Mouse (Mus musculus) liver (tissue): ENCODE results near the gene Mapk1.

Experiments used
- DNase-seq: peaks from one replicate; pipeline ENCODE4 v3.0.0-alpha.2; 2020; ENCODE audit warnings: mixed read lengths

Gene Mapk1

DNA sequence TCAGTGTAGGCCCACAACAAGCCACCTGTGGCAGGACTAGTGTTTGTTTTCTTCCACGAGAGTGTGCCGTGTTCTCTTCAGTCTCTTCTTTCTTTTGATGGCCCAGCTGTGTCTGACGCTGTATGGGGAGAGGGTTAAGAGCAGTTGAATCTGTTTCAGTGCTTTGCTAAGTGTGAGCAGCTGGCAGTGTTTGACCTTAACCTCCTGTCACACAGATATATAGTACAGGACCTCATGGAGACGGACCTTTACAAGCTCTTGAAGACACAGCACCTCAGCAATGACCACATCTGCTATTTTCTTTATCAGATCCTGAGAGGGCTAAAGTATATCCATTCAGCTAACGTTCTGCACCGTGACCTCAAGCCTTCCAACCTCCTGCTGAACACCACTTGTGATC lies 34.9 kb downstream of the Mapk1 start:
- no peak for DNase-seq

DNA sequence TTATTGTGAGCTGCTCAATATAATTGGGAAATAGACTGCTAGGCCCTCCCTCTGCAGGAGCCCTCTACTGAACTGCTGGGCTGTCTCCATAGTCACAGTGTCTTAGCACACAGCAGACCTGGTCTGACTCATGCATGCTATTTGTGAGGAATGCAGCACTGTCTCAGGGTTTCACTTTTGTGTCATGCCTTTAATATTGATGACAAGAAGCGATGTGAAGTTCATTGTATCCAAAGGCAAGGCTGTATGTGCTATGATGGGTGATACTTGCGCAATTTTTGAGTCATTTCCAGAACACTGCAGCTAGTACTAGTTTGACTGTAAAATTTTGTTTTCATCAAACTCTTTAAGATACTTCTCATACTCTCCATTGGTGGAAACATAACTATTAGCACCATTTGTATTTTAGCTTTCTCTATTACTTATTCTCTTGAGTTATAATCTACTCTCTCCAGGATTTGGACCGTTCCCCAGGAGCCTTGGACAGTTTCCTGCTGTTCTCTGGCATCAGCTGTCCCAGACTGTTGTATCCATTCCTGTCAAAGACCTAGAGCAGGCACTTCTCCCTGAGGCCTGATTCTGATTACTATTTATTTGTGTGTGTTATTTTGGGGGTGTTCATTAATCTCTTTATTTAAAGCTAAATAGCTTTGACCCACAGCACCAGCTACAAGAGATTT lies 41.4 kb downstream of the Mapk1 start:
- no peak for DNase-seq

DNA sequence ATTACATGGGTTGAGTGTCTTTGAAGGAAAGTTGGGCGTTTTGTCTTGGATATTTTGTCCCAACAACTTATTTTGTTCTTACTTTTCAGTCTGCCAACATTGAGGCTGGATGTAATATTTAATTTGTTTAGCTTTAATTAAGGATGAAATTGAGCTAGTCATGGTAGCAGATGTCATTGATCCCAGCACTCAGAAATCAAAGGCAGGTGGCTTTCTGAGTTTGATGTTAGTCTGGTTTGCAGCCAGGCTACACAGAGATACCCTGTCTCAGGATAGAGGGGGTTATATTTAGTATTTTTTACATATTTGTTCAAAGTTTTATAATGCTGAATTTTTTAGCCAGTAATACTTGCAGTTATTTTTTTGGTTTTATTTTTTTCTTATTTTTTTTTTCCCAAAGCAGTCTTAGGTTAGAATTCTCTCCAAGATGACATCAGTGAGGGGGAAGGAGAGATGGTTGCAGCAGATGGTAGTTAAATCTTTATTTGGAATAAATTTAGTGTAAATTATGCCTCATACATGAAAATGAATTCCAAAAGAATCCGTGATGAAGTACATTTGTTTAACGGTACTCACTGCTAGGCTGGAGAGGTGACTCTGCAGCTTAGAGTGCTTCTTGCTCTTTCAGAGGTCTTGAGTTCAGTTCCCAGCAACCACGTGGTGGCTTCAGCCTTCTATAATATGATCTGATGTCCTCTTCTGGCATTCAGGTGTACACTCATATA lies 47.0 kb downstream of the Mapk1 start:
- no peak for DNase-seq

DNA sequence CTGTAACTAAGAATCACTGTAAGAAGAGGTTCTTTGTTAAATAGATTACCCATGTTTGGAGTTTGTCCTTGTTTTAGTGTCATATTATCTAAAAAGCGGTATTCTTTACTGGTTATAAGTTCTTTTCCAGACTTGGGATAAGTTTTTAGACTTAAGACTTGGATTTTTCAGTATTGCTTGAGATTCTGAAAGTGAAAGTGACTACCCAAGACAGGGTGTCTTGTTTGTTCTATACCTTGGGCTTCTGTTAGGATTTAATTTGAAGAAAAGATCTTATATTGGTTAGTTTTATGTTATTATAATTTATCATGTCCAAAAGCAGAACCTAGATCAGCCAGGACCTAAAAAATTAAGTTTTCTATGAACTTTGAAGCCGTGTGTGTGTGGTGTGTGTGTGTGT lies 50.6 kb downstream of the Mapk1 start:
- DNase-seq = no peak

DNA sequence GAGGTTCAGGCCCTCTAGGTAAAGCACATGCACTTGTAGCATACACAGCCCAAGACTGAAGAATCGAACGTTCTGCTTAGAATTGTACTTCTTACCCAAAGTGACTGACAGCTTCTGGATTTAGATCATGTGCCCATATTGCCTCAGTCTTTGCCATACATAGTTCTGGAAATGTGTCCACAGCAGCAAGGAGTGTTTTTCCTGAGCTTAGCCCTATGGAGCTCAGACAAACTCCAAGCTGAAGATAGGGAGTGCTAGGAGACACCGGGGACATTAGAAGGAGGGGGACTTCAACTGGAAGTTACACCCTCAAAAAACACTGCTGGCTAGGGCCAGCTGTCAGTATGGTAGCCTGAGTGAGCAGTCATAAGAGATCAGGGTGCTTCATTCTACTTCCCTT lies 57.5 kb downstream of the Mapk1 start:
- DNase-seq = no peak

DNA sequence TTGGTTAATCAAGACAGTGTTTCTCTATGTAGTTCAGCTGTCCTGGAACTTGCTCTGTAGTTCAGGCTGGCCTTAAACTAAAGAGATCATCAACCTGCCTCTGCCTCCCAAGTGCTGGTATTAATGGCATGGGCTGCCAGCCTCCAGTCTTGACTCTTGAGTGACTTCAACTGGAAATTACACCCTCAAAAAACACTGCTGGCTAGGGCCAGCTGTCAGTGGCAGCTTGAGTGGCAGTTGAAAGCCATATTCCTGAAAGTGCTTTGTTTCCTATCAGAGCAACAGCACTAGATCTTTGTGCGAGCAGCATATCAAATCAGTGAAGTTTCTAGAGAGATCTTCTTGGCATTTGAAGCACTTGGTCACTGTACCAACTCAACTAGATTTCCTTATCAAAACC lies 58.2 kb downstream of the Mapk1 start:
- no peak for DNase-seq

DNA sequence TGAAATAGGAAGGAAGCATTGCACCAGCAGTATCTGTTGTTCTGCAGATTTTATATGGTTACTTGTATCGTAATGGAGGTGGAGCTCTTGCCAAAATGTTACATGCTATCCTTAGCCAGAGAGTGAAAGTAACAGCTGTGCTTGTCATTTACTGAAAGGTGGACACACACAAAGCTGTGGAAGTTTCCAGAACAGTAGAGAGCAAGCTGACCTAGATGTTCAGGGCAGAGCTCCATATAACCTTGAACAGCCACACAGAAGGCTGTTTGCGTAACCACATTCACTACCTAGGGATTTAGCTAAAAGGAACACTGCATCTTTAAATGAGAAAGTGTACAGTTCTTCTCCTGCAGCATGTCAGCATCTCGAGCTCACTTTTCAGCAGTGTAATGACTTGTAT lies 61.1 kb downstream of the Mapk1 start:
- no peak for DNase-seq

DNA sequence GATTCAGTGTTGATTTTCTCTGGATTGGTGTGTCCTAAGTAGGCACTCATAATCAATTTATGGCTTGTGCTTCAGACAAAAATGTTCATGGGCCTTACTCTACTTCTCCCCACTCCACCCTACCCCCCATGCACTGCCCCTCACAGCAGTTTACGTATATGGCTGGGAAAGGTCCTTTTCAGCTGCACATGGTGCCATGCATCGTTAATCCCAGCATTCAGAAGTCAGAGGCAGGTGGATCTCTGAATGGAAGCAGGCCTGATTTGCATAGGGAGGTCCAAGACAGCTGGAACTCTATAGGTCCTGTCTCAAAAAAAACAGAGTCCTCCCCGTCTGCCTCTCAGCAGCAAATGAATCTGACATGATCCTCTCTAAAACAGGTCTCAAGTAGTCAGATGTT lies 62.1 kb downstream of the Mapk1 start:
- DNase-seq = no peak

DNA sequence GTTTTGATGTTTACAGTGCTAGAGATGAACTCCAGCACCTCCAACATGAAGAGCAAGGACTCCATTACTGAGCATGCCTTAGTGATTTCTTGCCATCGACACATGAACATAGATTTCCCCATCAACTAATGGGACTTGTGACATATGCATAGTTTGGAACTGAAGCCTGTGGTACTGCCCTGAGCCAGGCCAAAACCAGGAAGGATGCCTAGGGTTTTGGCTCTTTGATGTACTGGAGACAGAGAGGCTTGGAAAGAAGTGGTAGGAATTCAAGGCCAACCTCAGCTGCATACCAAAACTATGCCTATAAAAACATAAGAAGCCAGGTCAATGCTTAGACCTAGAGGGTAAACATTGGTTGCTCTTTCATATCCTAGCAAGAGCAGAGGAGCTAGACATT lies 66.7 kb downstream of the Mapk1 start:
- DNase-seq = no peak

DNA sequence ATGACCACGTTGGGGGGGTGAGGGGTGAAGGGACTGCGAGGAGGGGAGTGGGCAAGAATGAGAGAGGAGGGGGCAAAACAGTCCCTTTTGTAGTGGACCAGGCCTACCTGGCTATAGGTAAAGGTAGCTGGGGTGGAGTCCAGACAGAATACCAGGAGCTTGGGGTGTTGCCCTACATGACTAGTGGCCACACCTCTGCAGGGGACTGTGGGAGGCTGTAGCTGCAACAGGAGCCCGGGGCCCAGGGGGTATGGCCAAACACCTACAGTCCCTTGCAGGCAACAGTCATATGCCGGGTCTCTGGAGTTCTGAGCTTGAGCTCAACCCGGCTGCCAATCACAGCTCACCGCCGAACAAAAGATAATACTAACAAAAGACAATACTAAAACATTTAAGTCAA lies 68.9 kb downstream of the Mapk1 start:
- no peak for DNase-seq

DNA sequence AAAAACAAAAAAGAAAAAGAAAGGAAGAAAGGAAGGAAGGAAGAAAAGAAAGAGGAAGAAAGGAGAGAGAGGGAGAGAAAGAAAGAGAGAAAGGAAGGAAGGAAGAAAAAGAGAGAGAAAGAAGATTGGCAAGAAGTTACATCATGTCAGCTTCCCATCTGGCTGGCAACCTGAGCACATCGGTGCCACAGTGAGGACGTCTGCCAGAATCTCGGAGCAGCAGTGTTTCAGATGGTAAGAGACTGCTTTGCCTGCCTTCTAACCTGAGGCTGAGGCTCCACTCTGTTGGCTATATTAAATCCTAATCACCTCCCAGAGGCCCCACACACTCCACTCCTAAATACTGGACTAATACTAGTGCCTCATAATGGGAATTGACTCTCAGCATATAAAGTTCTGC lies 70.7 kb downstream of the Mapk1 start:
- DNase-seq = no peak

DNA sequence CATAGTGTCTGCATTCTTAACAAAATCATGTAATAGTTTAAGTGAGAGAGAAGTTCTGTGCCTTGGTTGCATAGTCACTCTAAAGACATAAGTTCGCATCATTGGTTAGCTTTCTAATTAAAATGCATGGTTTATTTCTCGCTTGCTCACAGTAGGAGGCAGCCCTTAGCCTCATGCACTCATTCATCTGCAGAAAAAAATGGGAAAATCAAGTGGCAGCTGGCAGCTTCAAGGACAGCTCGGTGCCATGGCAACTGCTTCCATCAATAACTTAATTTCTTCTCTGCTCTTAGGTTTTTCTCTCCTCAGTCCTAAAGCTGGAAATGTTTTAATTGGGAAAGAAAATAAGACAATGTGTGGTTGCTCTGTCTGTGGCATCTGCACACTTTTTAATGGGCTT lies 72.4 kb downstream of the Mapk1 start:
- DNase-seq = no peak

DNA sequence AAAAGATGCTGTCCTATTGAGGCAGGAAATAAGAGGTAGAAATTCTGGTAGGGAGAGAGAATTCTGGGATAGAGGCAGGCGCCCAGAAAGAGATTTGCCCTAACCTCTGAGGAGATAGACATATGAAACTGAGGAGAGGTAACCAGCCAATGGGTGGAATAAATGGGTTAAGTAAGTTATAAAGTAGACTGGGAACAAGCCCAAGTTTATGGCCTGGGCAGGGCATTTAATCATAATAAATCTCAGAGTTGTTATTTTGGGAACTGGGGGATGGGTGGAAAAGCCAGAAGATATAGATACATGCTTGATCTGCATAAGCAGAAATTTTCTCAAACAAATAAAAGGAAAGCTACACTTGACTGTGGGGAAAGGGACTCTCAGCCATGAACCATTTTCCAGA lies 79.2 kb downstream of the Mapk1 start:
- DNase-seq = no peak

DNA sequence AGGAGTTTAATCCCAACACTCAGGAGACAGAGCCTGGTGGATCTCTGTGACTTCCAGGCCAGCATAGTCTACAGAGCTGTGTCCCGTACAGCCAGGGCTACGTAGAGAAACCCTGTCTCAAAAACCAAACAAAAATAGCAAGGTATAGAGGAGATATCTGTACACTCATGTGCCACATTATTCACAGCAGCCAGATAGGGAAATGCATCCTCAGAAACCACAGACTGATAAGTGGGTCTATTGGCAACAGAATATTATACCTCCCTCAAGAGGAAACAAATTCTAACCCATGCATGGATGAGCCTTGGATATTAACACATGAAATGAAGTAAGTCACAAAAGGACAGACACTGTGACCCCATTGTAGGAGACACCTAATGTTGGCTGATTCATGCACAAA lies 84.4 kb downstream of the Mapk1 start:
- DNase-seq = no peak

DNA sequence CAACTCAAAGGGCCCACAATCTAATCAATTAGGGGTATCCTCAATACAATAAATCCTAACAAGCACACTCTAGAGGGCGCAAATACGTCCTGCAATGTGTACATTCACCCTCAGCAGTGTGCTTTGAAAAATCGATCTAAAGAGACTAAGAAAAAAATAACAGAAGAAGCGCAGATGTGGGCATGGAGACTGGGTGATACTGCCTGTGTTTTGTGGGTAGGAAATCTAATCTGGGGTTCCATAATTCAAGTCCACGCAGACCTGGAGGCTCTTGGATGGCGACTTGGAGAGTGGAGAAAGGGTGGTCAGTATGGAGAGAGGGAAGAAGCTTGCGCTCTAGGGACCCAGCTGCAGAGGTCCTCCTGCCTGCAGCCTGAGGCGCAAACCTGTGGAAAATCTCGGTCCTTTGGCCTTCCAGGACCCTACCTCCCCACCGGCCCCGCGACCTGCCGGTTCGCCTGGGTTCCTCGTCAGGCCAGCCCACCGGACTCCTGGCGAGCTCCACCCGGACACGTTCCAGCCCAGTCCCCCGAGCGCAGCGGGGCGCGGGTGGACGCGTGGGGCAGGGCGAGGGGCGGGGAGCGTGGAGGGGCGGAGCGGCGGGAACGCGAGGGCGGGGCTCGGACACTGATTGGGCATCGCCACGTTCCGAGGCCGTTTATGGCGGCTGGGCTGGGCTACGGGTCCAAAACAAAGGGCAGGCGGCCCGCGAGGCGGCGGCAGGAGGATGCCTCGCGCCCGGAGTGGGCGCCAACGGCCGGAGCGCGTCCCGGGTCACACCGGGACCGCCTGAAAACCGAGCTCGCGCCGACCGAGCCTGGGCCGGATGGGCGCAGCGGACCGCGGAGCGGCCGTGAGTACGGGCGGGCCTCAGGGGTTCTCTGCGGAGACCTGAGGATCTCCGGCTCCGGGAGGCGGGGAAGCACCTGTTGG lies 86.6 kb downstream of the Mapk1 start, which contains the start of gene Ypel1:
Gene Ypel1 (plus strand): TSS at position 186 of the 933 bp plus-strand sequence.
- DNase-seq = peak; percentile 83

DNA sequence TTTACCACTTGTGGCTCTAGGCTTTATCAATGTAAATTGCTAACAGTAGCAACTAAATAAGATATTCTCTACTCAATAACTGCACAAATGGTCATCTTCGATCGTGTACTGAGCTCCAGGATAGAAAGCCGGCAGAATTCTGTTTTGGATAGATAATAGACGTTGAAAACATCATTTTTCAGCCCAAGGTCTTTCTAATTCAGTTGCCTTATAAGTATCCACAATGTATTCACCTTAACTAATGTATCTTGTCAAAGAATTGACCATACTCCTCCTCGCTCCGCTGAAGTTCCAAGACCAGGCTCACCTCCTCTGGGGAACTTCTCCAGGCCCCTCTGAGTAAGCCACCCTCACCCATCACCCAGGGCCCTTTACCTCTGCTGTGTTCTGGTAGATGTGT lies 87.5 kb downstream of the Mapk1 start:
- DNase-seq = no peak

DNA sequence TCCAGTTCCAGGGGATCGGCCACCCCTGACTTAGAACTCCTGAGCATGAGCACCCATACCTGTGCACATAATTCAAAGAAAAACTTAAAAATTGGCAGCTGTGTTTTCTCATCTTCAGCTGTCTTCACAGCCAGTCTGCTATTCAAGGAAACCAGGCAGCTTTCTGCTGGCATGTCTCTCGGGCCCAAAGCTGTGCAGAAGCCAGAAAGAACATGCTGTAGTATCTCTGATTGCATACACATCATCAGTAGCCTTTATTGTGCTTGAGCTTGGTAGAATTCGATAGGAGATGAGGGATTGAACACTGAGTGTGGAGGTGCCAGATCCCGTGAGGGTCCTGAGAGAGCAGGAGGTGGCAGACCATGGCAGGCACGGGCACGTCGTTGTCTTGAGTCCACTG lies 89.8 kb downstream of the Mapk1 start:
- no peak for DNase-seq

DNA sequence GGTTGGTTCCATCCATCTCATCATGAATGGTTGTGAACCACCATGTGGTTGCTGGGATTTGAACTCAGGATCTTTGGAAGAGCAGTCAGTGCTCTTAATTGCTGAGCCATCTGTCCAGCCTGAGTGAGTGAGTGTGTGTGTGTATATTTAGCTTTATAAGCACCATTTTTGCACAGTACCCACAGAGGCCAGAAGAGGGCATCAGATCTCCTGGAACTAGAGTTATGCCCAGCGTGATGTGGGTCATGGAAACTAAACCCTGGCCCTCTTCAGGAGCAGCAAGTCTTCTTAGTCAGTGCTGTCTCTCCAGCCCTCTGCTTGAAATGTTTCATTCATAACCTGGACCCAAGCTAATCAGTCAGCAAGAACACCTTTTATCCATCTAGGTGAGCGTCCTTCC lies 93.1 kb downstream of the Mapk1 start:
- no peak for DNase-seq

DNA sequence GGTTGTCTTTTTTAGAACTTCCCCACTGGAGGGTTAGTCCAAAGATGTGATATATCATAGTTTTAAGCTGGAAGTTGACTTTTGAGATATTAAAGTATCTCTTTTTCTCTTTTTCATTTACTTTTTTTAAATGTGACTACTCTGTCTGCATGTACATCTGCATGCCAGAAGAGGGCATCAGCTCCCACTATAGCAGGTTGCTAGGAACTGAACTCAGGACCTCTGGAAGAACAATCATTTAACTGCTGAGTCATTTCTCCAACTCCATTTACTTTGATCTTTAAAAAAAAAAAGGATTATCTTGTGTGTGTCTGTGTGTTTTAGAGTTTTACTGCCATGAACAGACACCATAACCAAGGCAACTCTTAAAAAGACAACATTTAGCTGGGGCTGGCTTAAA lies 93.7 kb downstream of the Mapk1 start:
- DNase-seq = no peak

DNA sequence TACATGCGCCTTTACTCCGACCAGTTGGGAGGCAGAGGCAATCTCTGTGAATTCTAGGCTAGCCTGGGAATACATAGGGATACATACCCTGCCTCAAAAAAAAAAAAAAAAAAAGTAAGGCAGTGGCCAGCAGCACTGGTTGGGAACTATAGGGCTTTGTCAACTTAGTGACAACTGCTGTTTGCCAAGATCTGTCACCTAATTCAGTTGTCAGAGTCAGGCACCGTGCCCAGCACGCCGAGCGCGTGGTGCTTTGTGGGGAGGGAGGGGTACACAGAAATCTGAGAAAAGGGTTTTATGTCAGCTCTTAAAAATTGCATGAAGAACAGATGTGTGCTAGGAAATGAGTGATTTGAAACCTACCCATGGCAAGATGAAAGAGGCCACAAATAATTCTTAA lies 94.9 kb downstream of the Mapk1 start:
- DNase-seq = no peak

DNA sequence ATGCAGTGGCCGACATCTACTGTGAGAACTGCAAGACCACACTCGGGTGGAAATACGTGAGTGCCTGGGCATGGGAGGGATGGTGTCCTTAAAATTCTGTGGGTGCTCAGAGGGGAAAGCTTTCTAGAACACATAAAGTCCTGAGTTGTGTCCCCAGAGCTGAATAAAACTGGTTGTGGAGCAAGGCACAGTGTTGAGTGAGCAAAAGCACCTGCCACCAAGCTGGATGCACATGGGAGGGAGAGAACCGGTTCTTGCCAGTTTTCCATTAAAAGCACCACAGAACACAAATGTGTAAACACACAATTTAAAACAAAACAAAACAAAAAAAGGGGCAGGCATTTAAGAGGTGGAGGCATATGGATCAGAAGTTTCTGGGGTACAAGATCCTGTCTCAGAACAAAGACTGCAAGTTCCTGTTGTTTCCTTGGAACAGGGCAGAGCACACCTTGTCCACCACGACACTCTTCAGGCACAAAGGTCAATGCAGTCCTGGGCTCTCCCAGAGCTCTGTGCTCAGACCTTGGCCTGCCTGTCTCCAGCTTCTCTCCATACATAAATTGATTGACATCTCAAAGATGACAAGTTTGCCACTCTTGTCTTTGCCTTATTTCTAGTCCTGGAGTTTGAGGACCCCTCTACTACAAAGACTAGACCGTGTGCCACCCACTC lies 99.1 kb downstream of the Mapk1 start:
- DNase-seq = no peak

DNA sequence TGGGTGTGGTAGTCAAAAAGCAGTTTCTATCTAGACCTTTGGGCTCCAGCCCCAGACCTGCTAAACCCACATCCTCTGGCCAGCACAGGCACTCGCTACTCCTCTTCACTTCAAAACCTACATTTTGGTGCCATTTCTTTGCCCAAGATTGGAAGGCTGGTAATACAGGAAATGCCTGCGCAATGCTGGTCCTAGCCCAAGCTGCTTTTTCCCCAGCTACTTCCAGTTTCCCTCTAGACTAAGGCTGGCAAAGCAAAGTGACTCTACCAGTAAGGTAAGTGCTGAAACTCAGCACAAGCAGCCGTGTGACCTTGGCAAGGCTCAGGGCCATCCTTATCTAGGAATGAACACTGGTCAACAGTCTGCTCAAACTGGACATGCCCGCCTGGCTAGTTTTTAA lies 102.5 kb downstream of the Mapk1 start:
- no peak for DNase-seq

DNA sequence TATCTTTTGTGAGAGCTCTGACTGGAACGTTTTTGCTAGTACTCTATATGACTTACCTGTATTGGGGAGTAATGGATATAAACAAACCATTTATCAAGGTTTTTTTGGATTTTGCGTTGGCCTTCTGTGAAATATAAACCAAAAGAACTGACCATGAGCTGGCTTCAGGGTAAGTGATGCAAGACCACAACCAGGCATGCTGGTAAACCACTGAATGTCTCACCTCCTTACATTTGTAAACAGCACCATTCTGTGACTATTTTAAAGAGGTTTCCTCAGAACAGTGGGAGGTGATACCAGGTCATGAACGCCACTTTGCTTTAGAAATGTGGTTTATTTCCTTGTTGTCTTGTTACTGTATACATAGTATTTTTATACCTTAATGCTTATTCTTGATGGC lies 103.1 kb downstream of the Mapk1 start:
- DNase-seq = no peak
